Mouse (Mus musculus): ENCODE results near the gene Mthfsl. TPM values are rescaled to one million over a fixed set of nuclear protein-coding genes. Genes with fewer than 3 reads are reported as not detected.
"Not testable (repeated sequence)": the region's sequence is repeated elsewhere in the genome, so short reads cannot be mapped to it uniquely, and the experiment has no call there.

Gene Mthfsl
- not detected in 2 replicates for polyA plus RNA-seq (2012; ENCODE audit: insufficient read depth, insufficient read length, low replicate concordance, missing spikeins)

DNA sequence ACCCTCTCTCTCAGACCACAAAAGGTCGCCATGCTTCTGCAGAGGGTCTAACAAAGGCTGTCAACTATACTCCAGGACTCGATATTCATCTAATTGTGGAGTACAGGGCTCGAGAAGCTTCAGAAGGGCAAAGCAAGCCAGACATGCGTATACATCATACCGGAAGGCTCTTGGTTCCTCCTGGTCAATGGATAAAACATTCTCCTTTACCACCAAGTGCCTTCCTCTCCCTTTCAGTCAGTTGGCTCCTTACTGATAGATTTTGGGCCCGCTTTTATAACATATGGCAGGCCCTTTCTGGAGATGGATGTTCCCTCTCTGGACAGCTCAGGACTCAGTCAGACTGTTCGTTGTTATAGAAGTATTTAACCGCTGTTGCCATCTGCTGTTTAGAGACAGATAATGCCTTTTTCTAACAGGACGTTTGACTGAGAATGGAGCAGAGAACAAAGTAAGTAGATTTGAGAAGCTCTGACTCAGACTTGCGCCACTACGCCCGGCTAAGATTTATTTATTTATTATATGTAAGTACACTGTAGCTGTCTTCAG lies at the start of gene Mthfsl:
Mthfsl (minus strand) TSS at position 308 of the 549 bp plus-strand sequence.
- H3K4me1 ChIP-seq (ENCODE audit: control insufficient read depth, insufficient read depth, low read length); H3K27ac ChIP-seq (ENCODE audit: insufficient read depth, low read depth, low read length): not testable (repeated sequence)
- H3K4me3 ChIP-seq (ENCODE audit: insufficient read depth, low read depth, low read length): peak within 1 kb of the TSS; percentile 39
- WGBS: 6% methylated on average over 11 of the region's 12 CpGs

DNA sequence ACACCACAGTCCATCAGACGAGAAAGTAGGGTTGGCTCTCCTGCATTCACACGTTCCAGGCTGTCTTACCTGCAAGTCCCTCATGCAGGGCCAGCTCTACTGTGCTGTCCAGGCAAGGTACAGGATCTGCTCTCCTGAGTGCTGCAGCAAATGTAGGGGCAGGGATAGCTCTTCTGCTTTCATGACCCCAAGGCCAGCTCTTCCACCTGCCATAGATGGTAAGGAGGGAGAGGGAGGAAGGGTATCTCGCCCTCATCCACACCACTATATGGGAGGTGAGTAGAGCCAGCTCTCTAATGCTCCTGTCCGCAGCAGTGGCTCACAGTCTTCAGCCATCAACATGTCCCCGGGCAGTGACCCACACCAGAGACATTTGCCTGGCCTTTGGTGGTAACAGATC lies 49.4 kb upstream of the Mthfsl start:
- 86% methylated on average over 4 of the region's 5 CpGs for WGBS
- H3K27ac ChIP-seq (ENCODE audit: insufficient read depth, low read depth, low read length); H3K4me3 ChIP-seq (ENCODE audit: insufficient read depth, low read depth, low read length); H3K4me1 ChIP-seq (ENCODE audit: control insufficient read depth, insufficient read depth, low read length): not testable (repeated sequence)

DNA sequence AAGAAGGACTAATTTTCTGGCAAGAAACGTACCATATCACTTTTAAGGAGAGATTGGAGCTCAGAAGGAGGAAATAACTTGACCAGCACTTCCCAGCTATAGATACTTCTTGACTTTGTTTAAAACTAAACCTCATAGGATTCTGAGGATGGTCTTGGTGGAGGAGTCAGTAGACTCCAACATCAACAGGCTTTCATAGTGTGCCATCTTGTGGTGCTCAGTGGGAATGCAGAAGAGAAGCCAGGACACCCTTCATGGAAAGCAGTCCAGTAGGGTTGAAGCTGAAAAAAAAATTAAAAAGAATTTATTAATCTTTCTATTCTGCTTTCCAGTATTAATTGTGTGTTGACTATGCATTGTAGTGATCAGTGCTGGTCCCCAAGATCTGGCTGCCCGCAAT lies 26.6 kb upstream of the Mthfsl start:
- H3K4me1 ChIP-seq (ENCODE audit: control insufficient read depth, insufficient read depth, low read length); H3K4me3 ChIP-seq (ENCODE audit: insufficient read depth, low read depth, low read length); H3K27ac ChIP-seq (ENCODE audit: insufficient read depth, low read depth, low read length): not testable (repeated sequence)
- WGBS: 13% methylated on average over 1 of the region's 2 CpGs

DNA sequence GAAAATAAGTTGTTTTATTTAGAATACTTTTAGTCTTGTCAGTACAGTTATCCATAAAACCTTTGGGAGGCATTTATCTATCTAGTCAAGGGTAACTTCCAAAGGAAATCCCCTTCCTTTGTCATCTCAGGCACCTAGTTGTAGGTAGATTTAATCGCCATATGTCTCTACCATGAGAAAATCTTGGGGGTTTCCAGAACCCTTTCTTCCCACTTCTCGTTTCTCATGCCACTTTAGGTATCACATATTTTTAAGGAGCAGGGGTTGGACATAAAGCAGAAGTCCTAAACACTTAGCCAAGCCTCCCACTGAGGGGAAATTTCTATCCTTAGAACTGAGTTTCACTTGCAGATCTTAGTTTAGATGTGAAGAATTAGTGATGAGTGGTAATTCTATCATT lies 25.9 kb upstream of the Mthfsl start:
- not testable (repeated sequence) for H3K4me1 ChIP-seq (ENCODE audit: control insufficient read depth, insufficient read depth, low read length); H3K4me3 ChIP-seq (ENCODE audit: insufficient read depth, low read depth, low read length); H3K27ac ChIP-seq (ENCODE audit: insufficient read depth, low read depth, low read length)
- no CpG with 5 or more reads among the region's 2 CpGs for WGBS

DNA sequence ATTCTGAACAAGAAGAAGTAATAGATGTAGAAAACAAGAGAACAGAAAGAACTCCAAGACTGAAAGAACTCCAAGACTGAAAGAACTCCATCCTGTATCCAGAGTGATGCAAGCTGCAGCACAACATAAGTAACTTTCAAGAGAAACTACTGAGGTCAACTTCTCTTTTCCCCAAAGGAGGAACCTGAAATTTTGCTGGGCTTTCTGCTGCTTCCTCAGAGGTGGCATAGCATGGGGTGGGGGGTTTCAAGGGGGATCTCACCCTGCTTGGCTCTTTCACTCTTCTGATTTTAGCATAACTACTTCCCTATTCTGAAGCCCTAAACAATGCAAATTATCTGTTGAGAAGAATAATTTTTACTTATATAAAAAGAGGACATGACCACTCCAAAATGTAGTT lies 15.2 kb upstream of the Mthfsl start:
- not testable (repeated sequence) for H3K27ac ChIP-seq (ENCODE audit: insufficient read depth, low read depth, low read length); H3K4me1 ChIP-seq (ENCODE audit: control insufficient read depth, insufficient read depth, low read length); H3K4me3 ChIP-seq (ENCODE audit: insufficient read depth, low read depth, low read length)

DNA sequence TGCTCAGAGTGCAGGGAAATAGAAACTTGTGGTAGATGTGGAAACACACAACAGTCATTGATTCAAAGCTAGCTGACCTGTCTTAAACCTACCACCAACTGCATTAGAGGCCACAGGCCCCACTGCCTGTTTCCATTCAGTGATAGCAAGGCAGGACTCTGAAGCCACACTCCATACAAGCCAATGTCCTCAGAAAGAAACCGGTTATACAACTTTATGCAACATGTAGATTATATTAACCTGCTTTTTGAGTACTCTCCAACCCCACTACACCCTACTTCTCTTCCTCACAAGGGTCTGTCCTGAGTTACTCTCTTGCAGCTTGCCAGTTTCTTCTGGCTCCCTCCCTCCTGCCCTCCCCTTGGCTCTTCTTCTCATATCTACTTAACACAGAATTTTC lies 13.1 kb upstream of the Mthfsl start:
- H3K27ac ChIP-seq (ENCODE audit: insufficient read depth, low read depth, low read length); H3K4me3 ChIP-seq (ENCODE audit: insufficient read depth, low read depth, low read length); H3K4me1 ChIP-seq (ENCODE audit: control insufficient read depth, insufficient read depth, low read length): not testable (repeated sequence)
- 82% methylated on average over 1 of the region's 1 CpGs for WGBS

DNA sequence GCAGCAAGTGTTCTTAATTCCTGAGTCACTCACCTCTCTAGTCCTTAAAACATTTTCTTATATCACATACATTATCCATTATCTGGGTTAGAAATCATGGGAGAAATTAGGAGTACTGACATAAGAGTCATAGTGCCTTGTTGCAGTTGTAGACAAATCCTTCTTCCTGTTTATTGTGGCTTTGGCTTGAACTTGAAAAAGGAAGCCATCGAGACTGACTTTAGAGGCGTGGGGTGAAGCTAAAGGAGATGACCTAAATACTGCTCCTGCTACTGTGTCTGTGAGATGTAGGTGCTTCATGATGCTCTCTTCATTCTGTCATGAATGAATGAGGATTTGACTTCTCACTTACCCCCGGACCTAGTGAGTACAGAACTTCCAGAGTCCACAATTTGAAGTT lies 12.2 kb upstream of the Mthfsl start:
- 97% methylated on average over 2 of the region's 3 CpGs for WGBS

DNA sequence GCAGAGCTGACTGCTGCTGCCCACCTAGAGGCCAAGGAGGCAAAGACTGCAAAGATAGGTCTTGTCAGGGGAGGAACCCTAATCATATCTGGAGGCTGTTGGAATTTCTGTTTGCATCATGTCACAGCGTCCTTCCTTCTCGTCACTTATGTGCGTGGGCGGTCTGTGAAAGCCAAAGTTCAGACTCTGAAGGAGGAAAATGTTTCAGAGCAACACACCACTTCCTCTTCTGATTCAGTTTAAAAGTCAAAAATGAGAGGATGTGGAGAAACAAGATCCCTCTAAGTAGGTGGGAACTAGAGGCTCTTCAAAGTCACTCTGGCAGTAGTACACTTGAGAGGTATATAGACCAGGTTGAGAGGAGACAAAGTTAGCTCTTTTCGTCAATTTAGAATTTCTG lies 11.6 kb upstream of the Mthfsl start, which contains the start of gene Bcl2a1d:
Bcl2a1d (minus strand) TSS at position 187 of the 400 bp plus-strand sequence.
- 86% methylated on average over 5 of the region's 5 CpGs for WGBS
- H3K4me3 ChIP-seq (ENCODE audit: insufficient read depth, low read depth, low read length); H3K27ac ChIP-seq (ENCODE audit: insufficient read depth, low read depth, low read length); H3K4me1 ChIP-seq (ENCODE audit: control insufficient read depth, insufficient read depth, low read length): not testable (repeated sequence)

More for the DNA sequence above, 12.2 kb upstream of the Mthfsl start:
- not testable (repeated sequence) for H3K4me1 ChIP-seq (ENCODE audit: control insufficient read depth, insufficient read depth, low read length); H3K27ac ChIP-seq (ENCODE audit: insufficient read depth, low read depth, low read length); H3K4me3 ChIP-seq (ENCODE audit: insufficient read depth, low read depth, low read length)

DNA sequence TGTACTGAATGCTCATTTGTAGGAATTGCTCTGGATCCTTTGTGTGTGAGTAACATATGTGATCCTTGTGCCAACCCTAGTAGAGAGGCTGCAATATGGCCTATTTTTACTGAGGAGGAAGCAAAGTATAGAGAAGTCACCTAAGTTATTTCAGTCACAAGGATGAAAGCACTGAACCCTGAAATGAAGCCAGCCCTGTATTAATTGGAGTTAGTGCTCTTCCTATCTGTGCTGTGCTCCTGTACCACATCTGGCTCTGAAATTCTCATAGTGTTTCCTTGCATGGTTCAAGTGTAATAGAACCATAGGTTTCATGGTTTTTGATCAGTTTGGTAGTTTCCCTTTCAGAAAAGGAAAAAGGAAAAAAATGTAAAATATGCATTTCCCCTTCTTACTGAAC lies 8.2 kb upstream of the Mthfsl start:
- H3K4me3 ChIP-seq (ENCODE audit: insufficient read depth, low read depth, low read length); H3K4me1 ChIP-seq (ENCODE audit: control insufficient read depth, insufficient read depth, low read length); H3K27ac ChIP-seq (ENCODE audit: insufficient read depth, low read depth, low read length): not testable (repeated sequence)

DNA sequence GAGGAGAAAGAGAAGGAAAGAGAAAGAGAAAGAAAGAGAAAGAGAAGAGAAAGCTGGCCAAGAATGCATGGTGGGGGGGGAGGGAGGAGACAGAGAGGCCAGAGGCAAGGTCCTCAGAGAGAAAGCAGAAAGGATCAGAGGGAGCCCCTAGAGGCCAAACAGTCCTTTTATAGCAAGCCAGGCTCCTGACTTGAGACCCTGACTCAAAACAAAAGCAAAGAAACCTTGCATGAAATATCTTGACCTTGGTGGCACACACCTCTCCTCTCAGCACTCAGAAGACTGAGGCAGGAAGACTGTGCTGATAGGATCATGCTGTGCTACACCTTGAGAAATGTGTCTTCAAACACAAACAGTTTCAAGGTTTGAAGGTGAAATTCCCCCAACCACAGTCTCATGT lies 1.5 kb upstream of the Mthfsl start:
- not testable (repeated sequence) for H3K4me3 ChIP-seq (ENCODE audit: insufficient read depth, low read depth, low read length); H3K4me1 ChIP-seq (ENCODE audit: control insufficient read depth, insufficient read depth, low read length); H3K27ac ChIP-seq (ENCODE audit: insufficient read depth, low read depth, low read length)

DNA sequence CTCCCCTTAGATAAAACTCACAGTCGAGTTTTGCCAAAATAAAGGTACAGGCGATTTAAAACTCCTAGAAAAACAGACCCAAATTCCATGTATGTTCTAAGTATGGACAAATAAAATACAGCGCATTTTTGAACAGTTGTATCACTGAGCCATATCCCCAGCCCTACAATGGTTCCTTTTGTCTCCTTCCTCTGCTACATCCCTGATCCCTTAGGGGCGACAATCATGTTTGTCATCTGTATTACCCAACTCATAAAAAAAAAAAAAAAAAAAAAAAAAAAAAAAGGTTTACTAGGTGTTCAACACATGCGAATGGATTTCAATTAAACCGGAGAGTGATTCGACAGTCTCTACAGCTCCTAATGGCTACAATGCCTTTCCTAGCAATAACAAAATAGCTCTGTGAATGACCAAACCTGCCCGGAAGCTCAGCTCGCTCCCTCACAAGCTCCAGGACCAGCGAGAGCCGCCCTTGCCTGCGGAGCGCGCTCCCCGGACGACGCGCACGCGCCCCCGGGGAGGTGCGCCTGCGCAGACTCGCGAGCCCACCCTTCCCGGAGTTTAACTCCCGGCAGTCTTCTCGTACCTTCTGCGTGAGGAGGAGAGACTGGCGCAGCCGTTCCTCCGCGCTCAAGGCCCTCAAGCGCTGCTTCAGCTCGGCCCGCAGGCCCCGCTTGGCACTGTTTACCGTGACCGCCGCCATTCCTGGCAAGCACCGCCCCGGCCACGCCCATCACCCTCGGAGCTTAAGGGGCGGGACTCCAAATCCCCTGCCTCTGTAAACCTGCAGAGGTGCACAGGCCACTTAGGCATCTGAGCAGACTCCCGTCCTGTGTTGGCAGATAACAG lies 799 bp downstream of the Mthfsl start:
- H3K27ac ChIP-seq (ENCODE audit: insufficient read depth, low read depth, low read length): not testable (repeated sequence)
- 2% methylated on average over 22 of the region's 46 CpGs for WGBS
- peak overlapping the region; percentile 39 for H3K4me3 ChIP-seq (ENCODE audit: insufficient read depth, low read depth, low read length)

DNA sequence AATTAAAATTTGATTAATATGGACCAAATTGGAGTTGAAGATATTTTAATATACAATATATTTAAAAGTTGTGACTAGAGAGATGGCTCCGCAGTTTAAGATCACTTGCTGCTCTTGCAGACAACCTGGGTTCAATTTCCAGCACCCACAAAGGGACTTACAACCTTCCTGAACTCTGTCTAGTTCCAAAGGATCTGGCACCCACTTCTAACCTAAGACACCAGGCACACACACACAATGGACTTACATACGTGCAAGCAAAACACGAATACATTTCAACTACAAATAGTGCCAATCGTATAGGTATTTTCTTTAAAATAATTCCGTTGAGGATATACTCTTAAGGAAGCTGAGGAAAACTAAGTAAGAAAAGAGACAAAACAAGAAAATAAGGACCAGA lies 1.5 kb downstream of the Mthfsl start:
- H3K27ac ChIP-seq (ENCODE audit: insufficient read depth, low read depth, low read length); H3K4me1 ChIP-seq (ENCODE audit: control insufficient read depth, insufficient read depth, low read length); H3K4me3 ChIP-seq (ENCODE audit: insufficient read depth, low read depth, low read length): not testable (repeated sequence)
- WGBS: 50% methylated on average over 5 of the region's 5 CpGs

More for the DNA sequence above, 799 bp downstream of the Mthfsl start:
- not testable (repeated sequence) for H3K4me1 ChIP-seq (ENCODE audit: control insufficient read depth, insufficient read depth, low read length)

DNA sequence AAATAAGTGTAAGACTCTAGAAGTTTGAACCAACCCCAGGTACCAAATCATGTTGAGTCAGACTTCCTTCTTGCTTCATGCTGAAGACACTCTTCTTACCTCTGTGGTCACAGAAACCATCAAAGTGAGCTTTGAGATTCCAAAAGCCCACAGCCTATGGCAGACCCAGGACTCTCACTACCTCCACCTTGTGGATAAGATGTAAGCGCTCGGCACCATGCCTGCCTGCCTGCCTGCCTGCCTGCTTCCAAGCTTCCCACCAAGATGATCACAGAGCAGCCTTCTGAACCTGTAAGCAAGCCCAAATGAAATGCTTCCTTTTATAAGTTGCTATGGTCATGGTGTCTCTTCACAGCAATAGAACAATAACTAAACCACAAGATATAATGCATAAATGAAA lies 2.0 kb downstream of the Mthfsl start:
- H3K4me3 ChIP-seq (ENCODE audit: insufficient read depth, low read depth, low read length); H3K27ac ChIP-seq (ENCODE audit: insufficient read depth, low read depth, low read length); H3K4me1 ChIP-seq (ENCODE audit: control insufficient read depth, insufficient read depth, low read length): not testable (repeated sequence)
- 28% methylated on average over 2 of the region's 2 CpGs for WGBS

DNA sequence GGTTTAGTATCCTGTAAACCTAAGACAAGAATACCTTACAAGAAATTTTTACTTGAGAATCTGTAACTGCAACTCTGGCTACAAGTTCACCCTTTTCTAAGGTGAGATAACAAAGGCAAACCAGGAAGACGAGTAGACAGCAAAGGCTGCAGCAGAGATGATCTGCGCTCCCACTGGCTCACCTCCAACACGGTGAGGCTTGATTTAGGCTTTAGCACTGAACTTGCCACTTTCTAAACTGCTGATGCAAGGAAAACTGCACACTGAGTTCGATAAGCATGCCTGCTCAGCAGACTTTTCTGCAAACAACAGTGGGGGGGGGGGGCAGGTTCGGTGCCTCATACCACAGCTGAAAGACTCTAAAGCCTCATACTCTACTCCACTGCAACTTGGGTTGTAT lies 5.6 kb downstream of the Mthfsl start:
- H3K27ac ChIP-seq (ENCODE audit: insufficient read depth, low read depth, low read length); H3K4me3 ChIP-seq (ENCODE audit: insufficient read depth, low read depth, low read length); H3K4me1 ChIP-seq (ENCODE audit: control insufficient read depth, insufficient read depth, low read length): not testable (repeated sequence)
- WGBS: 84% methylated on average over 5 of the region's 5 CpGs

DNA sequence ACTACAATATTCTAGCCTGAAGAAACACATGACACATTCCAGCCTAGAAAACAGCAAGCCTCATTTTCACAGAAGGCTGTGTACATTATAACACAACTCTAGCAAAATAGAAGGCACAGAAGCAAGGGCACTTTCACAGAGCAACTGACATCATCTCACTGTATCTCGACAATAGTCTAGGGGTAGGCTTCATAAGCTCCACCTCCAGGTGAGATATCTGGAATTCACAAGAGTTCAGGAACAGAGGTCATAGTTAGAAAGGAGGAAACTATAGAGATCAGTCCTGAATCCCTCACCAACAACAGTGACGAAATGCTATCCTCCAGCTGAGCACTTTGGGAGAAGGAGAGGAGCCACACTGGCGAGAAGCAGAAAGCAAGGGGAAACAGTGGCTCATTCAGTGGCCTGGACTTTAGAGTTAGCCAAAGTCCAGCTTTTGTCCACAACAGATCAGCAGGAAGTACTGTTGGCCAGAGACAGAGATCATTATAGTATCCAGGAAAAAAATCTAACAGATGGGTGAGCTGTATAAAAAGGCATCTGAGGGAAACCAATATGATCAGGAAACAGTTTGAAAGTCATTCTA lies 7.8 kb downstream of the Mthfsl start:
- H3K4me3 ChIP-seq (ENCODE audit: insufficient read depth, low read depth, low read length); H3K27ac ChIP-seq (ENCODE audit: insufficient read depth, low read depth, low read length); H3K4me1 ChIP-seq (ENCODE audit: control insufficient read depth, insufficient read depth, low read length): not testable (repeated sequence)
- 72% methylated on average over 3 of the region's 3 CpGs for WGBS

Data from olfactory bulb, adult 2 months (tissue).